ENCODE assay signal across 8 mouse cellular contexts in genomic region chr7:63936188-63936985, GRCm38 (mm10). TPM values are rescaled to one million over a fixed set of nuclear protein-coding genes. Genes with fewer than 3 reads are reported as not detected.
A peak's percentile ranks its signal among the peaks of the same experiment; 100 is the strongest.
DNase-seq lines count a peak whose midpoint lies in the region; ATAC-seq lines count a peak whose summit lies in the region.

No protein-coding gene starts in this region.

- peak overlapping the region; percentile 90; the same call in 1 of the 2 replicates for H3K9ac ChIP-seq in embryonic facial prominence, embryonic 15.5 days
- peak overlapping the region; percentile 92 for H3K9ac ChIP-seq in liver, embryonic 12.5 days
- peak overlapping the region; percentile 79 for H3K9ac ChIP-seq in stomach, embryonic 14.5 days (replicated peaks; ENCODE audit: low read depth, low read length)

- H3K4me2 ChIP-seq in embryonic facial prominence, embryonic 15.5 days (replicated peaks), result peak overlapping the region; percentile 91
- H3K4me2 ChIP-seq in liver, embryonic 12.5 days, result peak overlapping the region; percentile 100
- H3K4me2 ChIP-seq in stomach, embryonic 14.5 days (replicated peaks; ENCODE audit: low read depth, low read length), result peak overlapping the region; percentile 94

- peak overlapping the region; percentile 99 for H3K27ac ChIP-seq in embryonic facial prominence, embryonic 15.5 days (replicated peaks)
- H3K27ac ChIP-seq in liver, embryonic 12.5 days, result peak overlapping the region; percentile 96
- H3K27ac ChIP-seq in stomach, embryonic 14.5 days (ENCODE audit: low read length), result peak overlapping the region; percentile 90; the same call in 1 of the 2 replicates

- H3K9me3 ChIP-seq in embryonic facial prominence, embryonic 15.5 days (replicated peaks), result no peaks in the 10 kb centered on the region
- H3K9me3 ChIP-seq in liver, embryonic 12.5 days (replicated peaks), result no peaks in the 10 kb centered on the region
- no peaks in the 10 kb centered on the region for H3K9me3 ChIP-seq in stomach, embryonic 14.5 days (ENCODE audit: control insufficient read depth, low read depth, low read length)

- DNase-seq in 416B (ENCODE audit: low read depth), result peak; percentile 88
- peak; percentile 85 to 91 for DNase-seq in adrenal gland, postnatal 36 days
- DNase-seq in heart, adult 8-10 months (ENCODE audit: low spot score), result peak; percentile 89
- DNase-seq in kidney, adult 9 months, result peak; percentile 90
- peak; percentile 79 for DNase-seq in naive thymus-derived CD4-positive, alpha-beta T cell, adult 2 months (ENCODE audit: low read depth)

- H3K4me1 ChIP-seq in embryonic facial prominence, embryonic 15.5 days, result peaks cover 32% of the 10 kb centered on the region
- H3K4me1 ChIP-seq in liver, embryonic 12.5 days, result peaks cover 81% of the 10 kb centered on the region
- peaks cover 9% of the 10 kb centered on the region for H3K4me1 ChIP-seq in stomach, embryonic 14.5 days (ENCODE audit: control insufficient read depth, insufficient read depth, low read length)

- no peaks in the 10 kb centered on the region for H3K36me3 ChIP-seq in embryonic facial prominence, embryonic 15.5 days
- no peaks in the 10 kb centered on the region for H3K36me3 ChIP-seq in liver, embryonic 12.5 days
- H3K36me3 ChIP-seq in stomach, embryonic 14.5 days (ENCODE audit: control insufficient read depth, insufficient read depth, low read length), result no peaks in the 10 kb centered on the region

- peak overlapping the region; percentile 83 for H3K4me3 ChIP-seq in embryonic facial prominence, embryonic 15.5 days (replicated peaks)
- H3K4me3 ChIP-seq in liver, embryonic 12.5 days, result peak overlapping the region; percentile 75
- H3K4me3 ChIP-seq in stomach, embryonic 14.5 days (ENCODE audit: low read depth, low read length), result peak overlapping the region; percentile 73

- WGBS in embryonic facial prominence, embryonic 15.5 days, result under 1% methylated on average over 34 of the region's 34 CpGs
- 2% methylated on average over 34 of the region's 34 CpGs for WGBS in liver, embryonic 12.5 days (ENCODE audit: insufficient replicate concordance)
- WGBS in stomach, embryonic 14.5 days, result under 1% methylated on average over 34 of the region's 34 CpGs

- ATAC-seq in embryonic facial prominence, embryonic 15.5 days (ENCODE audit: insufficient number of reproducible peaks, low FRiP score, low TSS enrichment, low read depth), result no peak
- ATAC-seq in liver, embryonic 12.5 days, result no peak
- ATAC-seq in stomach, embryonic 14.5 days (ENCODE audit: insufficient number of reproducible peaks, insufficient read depth, low FRiP score, low read depth), result no peak

- H3K27me3 ChIP-seq in embryonic facial prominence, embryonic 15.5 days, result no peaks in the 10 kb centered on the region
- H3K27me3 ChIP-seq in liver, embryonic 12.5 days (replicated peaks), result no peaks in the 10 kb centered on the region
- no peaks in the 10 kb centered on the region for H3K27me3 ChIP-seq in stomach, embryonic 14.5 days (ENCODE audit: control insufficient read depth, insufficient read depth, low read length)

RNA-seq across cellular contexts. Expression of gene Klf13, which starts 2.3 kb away (rescaled TPM):
- 10 to 100 TPM; 73.9 to 77.8 TPM for total RNA-seq in adrenal gland, postnatal 36 days (2021)
- 39.2 and 39.9 TPM in 2 replicates for polyA plus RNA-seq in embryonic facial prominence, embryonic 15.5 days (2015; fragmentation: Nextera tagmentation; extraction: Ambion mirVana)
- total RNA-seq in heart, adult 8-10 months (2022), result 10 to 100 TPM; 39.6 to 53.1 (median 47.7) TPM
- polyA plus RNA-seq in liver, embryonic 12.5 days (2016; fragmentation: Nextera tagmentation; extraction: Ambion mirVana), result 17.7 and 20.8 TPM in 2 replicates
- 35.5 and 38.5 TPM in 2 replicates for polyA plus RNA-seq in stomach, embryonic 14.5 days (2014; fragmentation: Nextera tagmentation; extraction: Ambion mirVana)

RNA-seq across cellular contexts. Expression of gene E030018B13Rik, which starts 19.7 kb away (rescaled TPM):
- total RNA-seq in adrenal gland, postnatal 36 days (2021), result not detected
- polyA plus RNA-seq in embryonic facial prominence, embryonic 15.5 days (2015; fragmentation: Nextera tagmentation; extraction: Ambion mirVana), result 0.16 and 0.22 TPM in 2 replicates
- total RNA-seq in heart, adult 8-10 months (2022), result not detected
- not detected in 2 replicates for polyA plus RNA-seq in liver, embryonic 12.5 days (2016; fragmentation: Nextera tagmentation; extraction: Ambion mirVana)
- polyA plus RNA-seq in stomach, embryonic 14.5 days (2014; fragmentation: Nextera tagmentation; extraction: Ambion mirVana), result 0.25 and 0.34 TPM in 2 replicates
